Mouse (Mus musculus): ENCODE measurements at regions not wholly inside any gene's neighbourhood (a gene's known extent, or its start where the extent isn't known, plus 50 kb on each side); places are given as distances from the start of the nearest gene placed in this dataset.

DNA sequence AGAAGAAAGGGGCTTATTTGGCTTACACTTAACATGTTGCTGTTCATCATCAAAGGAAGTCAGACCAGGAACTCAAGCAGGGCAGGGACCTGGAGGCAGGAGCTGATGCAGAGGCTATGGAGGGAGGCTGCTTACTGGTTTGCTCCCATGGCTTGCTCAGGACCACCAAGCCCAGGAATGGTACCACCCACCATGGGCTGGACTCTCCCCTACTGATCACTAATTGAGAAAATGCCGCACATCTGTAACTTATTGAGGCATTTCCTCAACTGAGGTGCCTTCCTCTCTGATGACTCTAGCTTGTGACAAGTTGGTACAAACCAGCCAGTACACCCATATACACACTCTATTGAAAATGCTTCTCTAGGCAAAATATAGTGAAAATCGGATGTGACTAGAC is 138.9 kb upstream of the Krr1 start:
- H3K9ac ChIP-seq, result no peak overlapping the region
- H3K36me3 ChIP-seq, result no peaks in the 10 kb centered on the region
- no peak overlapping the region for H3K4me2 ChIP-seq (replicated peaks)
- H3K27me3 ChIP-seq, result no peaks in the 10 kb centered on the region
- no peak for ATAC-seq (ENCODE audit: low FRiP score, low read depth)
- no peaks in the 10 kb centered on the region for H3K9me3 ChIP-seq
- no peak overlapping the region for H3K4me3 ChIP-seq
- H3K27ac ChIP-seq, result no peak overlapping the region
- peaks cover 15% of the 10 kb centered on the region for H3K4me1 ChIP-seq
- 40% methylated on average over 2 of the region's 2 CpGs for WGBS

DNA sequence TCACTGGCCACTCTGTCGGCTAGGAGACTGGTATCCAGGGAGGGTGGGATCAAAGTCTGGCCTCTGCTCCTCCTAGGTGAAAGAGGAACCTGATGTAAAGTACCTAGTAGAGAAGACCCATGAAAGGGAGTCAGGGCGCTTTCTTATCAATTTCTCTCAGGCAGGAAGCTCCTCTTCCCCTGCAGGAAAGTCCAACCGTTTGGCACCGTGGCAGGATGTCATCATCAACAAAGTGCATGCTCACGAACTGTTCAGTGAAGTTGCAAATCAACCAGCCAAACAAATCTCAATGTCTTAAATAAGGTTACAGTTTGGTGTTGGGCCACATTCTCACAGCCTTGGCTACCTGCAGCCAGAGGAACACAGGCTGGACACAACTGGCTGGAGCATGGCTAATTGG is 138.2 kb upstream of the Krr1 start:
- H3K27ac ChIP-seq, result no peak overlapping the region
- no peaks in the 10 kb centered on the region for H3K9me3 ChIP-seq
- no peaks in the 10 kb centered on the region for H3K36me3 ChIP-seq
- no peaks in the 10 kb centered on the region for H3K27me3 ChIP-seq
- H3K4me3 ChIP-seq, result no peak overlapping the region
- ATAC-seq (ENCODE audit: low FRiP score, low read depth), result no peak
- no peak overlapping the region for H3K4me2 ChIP-seq (replicated peaks)
- H3K9ac ChIP-seq, result no peak overlapping the region
- peaks cover 10% of the 10 kb centered on the region; the same call in 1 of the 2 replicates for H3K4me1 ChIP-seq
- 37% methylated on average over 5 of the region's 5 CpGs for WGBS

DNA sequence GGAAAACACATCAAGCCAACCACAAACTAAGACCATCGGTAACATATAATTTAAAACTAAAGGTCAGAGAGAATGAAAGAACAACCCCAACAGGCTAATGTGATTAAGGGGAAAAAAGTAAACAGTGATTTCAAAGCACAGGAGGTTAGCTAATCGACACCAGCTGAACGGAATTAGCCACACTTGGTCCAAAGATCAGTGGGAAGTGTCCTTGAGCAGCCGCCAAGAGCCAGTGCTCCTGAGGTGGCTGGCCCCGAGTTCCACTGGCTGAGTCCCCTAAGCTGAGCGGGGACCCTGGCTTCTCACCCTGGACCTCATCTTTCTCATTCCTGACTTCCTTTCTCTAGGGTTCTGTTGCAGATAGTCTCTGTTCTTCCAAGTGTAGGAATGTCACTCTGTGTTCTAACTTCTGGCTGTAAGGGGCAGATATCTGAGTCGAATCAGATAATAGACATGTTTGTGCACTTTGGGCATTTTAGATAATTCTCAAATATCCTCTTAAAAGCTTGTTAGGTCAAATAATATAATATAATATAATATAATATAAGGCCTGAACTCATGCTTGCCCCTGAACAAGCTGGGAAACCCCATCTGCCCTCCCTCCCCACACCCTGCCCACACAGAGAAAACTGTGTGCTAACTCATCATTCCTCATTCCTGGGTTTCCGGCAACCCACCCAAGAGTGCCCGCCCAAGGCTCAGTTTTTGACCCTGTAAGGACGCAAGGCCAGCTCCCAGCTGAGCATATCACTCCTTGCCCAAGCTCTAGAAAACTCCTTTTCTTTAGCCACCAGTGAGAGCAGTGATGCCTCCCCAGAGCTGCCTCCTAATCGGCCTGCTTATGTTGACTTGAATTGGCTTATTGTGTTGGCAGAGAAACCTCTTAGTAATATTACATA is 137.3 kb upstream of the Krr1 start:
- Histone ChIP-seq H3K9ac (no peak overlapping the region), H3K4me2 (replicated peaks) (no peak overlapping the region), H3K27me3 (no peaks in the 10 kb centered on the region), H3K9me3 (no peaks in the 10 kb centered on the region), H3K4me3 (no peak overlapping the region), H3K36me3 (no peaks in the 10 kb centered on the region), H3K4me1 (peaks cover 10% of the 10 kb centered on the region; the same call in 1 of the 2 replicates), H3K27ac (no peak overlapping the region)
- ATAC-seq (ENCODE audit: low FRiP score, low read depth), result peak; percentile 59; the same call in 1 of the 2 replicates
- 27% methylated on average over 11 of the region's 11 CpGs for WGBS

DNA sequence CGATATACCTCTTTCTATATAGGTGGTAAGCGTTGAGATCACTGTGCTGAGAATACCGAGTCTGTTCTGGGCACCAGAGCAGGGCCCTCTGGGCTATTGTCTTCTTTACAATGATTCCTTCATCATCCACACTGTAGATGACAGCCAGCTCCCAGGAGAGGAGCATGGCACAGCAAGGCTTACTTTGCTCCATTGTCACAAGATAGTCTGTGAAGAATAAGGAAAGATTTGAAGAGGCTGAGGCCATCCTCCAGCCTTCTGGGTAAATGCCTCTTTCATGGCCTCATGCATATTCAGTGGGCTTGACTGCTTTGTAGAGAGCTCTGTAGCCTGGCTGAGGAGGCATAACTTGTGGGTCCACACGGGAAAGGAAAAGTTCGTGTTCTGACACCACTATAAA is 136.3 kb upstream of the Krr1 start:
- H3K27me3 ChIP-seq, result no peaks in the 10 kb centered on the region
- H3K4me2 ChIP-seq (replicated peaks), result no peak overlapping the region
- no peak overlapping the region for H3K27ac ChIP-seq
- no peak overlapping the region for H3K9ac ChIP-seq
- H3K4me3 ChIP-seq, result no peak overlapping the region
- 70% methylated on average over 5 of the region's 5 CpGs for WGBS
- no peak for ATAC-seq (ENCODE audit: low FRiP score, low read depth)
- H3K36me3 ChIP-seq, result no peaks in the 10 kb centered on the region
- H3K4me1 ChIP-seq, result peaks cover 10% of the 10 kb centered on the region; the same call in 1 of the 2 replicates
- H3K9me3 ChIP-seq, result no peaks in the 10 kb centered on the region

DNA sequence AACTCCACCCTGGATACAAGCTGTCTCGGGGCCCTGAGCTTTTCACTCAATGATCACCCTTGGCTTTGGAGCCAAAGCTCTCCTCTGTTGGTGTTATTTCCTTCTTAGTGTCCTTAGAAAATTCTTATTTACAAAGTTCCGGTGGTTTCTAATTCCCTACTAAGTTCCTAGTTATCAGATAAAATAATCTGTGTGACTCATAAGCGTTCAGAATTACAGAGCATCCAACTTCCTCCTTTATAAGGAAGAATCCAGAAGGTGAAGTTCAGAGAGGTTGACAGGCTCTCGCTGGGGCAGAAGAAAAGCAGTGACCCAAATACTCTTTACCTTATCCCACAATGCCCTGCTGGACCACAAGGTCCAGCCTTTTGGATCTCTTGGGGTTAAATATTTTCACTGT is 135.7 kb upstream of the Krr1 start:
- 90% methylated on average over 4 of the region's 4 CpGs for WGBS
- H3K36me3 ChIP-seq, result no peaks in the 10 kb centered on the region
- H3K27ac ChIP-seq, result no peak overlapping the region
- peaks cover 10% of the 10 kb centered on the region; the same call in 1 of the 2 replicates for H3K4me1 ChIP-seq
- no peaks in the 10 kb centered on the region for H3K27me3 ChIP-seq
- ATAC-seq (ENCODE audit: low FRiP score, low read depth), result no peak
- H3K9me3 ChIP-seq, result no peaks in the 10 kb centered on the region
- H3K9ac ChIP-seq, result no peak overlapping the region
- no peak overlapping the region for H3K4me2 ChIP-seq (replicated peaks)
- H3K4me3 ChIP-seq, result no peak overlapping the region

DNA sequence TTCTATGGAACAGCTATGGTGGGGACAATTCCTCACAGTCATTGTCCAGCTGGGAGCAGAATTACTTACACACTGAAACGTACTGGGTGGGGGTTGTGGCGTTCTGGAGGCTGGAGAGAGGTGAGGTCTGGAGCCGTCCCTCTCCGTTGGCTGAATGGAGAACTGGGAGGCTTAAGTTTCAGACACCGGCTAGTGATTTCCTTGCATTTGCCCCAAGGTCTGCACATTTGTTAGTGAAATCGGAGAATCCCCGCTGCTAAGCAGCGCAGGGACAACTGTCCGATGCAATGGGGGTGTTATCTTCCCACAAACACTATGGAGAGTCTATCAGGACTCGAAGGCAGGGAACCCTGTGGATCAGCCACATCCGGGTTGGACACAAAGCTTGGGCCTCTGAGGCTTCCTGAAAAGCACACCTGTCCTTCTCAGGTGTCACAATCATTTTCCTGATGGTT is 130.1 kb upstream of the Krr1 start:
- peak; percentile 85 for ATAC-seq (ENCODE audit: low FRiP score, low read depth)
- peak overlapping the region; percentile 16; the same call in 1 of the 2 replicates for H3K4me2 ChIP-seq (replicated peaks)

DNA sequence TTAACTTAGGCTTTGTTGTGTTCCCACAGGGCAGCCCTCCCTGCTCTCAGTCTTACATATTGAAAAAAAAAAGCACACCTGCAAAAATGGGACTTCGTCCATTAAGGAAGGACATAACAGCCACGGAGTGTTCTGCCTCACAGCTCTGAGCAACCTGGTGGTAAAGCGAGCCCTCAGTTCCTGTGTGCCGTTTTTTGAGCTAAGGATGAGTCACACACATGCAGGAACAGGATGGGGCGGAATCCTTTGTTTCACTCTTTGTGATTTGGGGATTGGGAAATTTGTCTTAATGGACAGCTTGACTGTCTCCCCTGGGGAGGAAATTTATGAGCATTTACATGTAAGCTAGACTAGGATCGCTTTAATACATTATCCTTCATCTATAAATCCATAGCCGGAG is 129.6 kb upstream of the Krr1 start:
- no peaks in the 10 kb centered on the region for H3K36me3 ChIP-seq
- no peak overlapping the region for H3K9ac ChIP-seq
- H3K27ac ChIP-seq, result no peak overlapping the region
- ATAC-seq (ENCODE audit: low FRiP score, low read depth), result no peak
- no peaks in the 10 kb centered on the region for H3K9me3 ChIP-seq
- peaks cover 19% of the 10 kb centered on the region for H3K4me1 ChIP-seq
- no peaks in the 10 kb centered on the region for H3K27me3 ChIP-seq
- H3K4me2 ChIP-seq (replicated peaks), result no peak overlapping the region
- WGBS, result 47% methylated on average over 7 of the region's 7 CpGs
- no peak overlapping the region for H3K4me3 ChIP-seq

More for the DNA sequence above, 130.1 kb upstream of the Krr1 start:
- H3K9ac ChIP-seq, result no peak overlapping the region
- H3K4me3 ChIP-seq, result no peak overlapping the region
- H3K4me1 ChIP-seq, result peaks cover 19% of the 10 kb centered on the region
- no peaks in the 10 kb centered on the region for H3K27me3 ChIP-seq
- no peak overlapping the region for H3K27ac ChIP-seq
- H3K36me3 ChIP-seq, result no peaks in the 10 kb centered on the region
- H3K9me3 ChIP-seq, result no peaks in the 10 kb centered on the region
- WGBS, result 50% methylated on average over 11 of the region's 11 CpGs

DNA sequence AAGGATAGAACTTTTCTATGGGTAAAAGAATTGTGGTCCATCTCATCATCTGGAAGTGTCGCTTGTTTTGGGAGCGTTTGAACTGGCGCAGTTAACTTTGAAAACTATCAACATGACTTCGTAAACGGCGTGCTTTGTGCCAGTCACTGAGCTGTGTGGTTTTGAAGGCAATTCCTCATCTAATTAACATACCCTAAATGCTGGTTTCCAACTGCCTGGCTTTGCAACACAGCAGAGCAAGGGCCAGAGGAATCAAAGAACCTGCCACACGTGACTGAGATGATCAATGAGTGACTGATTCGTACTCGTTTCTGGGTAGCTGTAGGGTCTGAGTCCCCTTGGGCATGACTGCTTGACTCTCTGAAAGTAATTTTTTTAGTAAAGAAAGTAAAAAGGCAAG is 129.2 kb upstream of the Krr1 start:
- H3K27ac ChIP-seq, result no peak overlapping the region
- no peak overlapping the region for H3K4me3 ChIP-seq
- no peak for ATAC-seq (ENCODE audit: low FRiP score, low read depth)
- H3K9me3 ChIP-seq, result no peaks in the 10 kb centered on the region
- H3K4me1 ChIP-seq, result peaks cover 19% of the 10 kb centered on the region
- H3K4me2 ChIP-seq (replicated peaks), result no peak overlapping the region
- H3K27me3 ChIP-seq, result no peaks in the 10 kb centered on the region
- no peaks in the 10 kb centered on the region for H3K36me3 ChIP-seq
- WGBS, result 43% methylated on average over 9 of the region's 9 CpGs
- no peak overlapping the region for H3K9ac ChIP-seq

DNA sequence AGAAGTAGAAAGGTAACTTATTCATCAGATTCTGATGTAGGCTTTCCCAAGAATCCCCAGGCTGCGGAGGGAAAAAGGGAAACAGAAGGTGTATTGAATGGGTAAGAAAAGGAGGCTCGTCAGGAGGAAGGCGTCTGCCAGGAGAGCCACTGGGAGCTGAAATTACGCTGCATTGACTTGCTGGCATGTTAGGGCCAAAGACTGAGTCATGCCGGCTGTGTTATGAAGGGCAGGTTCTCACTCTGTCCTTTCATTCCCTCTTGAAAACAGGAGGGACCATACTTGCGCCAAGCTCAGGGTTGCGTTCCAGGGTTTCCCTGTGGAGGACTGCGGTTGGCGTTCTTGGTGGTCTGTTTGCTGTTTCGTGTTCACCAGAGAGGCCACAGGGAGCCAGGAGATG is 128.3 kb upstream of the Krr1 start:
- Histone ChIP-seq H3K27ac (no peak overlapping the region), H3K9ac (no peak overlapping the region), H3K4me1 (peaks cover 19% of the 10 kb centered on the region), H3K4me2 (replicated peaks) (no peak overlapping the region), H3K27me3 (no peaks in the 10 kb centered on the region), H3K4me3 (no peak overlapping the region), H3K36me3 (no peaks in the 10 kb centered on the region), H3K9me3 (no peaks in the 10 kb centered on the region)
- 93% methylated on average over 10 of the region's 10 CpGs for WGBS
- ATAC-seq (ENCODE audit: low FRiP score, low read depth), result no peak

DNA sequence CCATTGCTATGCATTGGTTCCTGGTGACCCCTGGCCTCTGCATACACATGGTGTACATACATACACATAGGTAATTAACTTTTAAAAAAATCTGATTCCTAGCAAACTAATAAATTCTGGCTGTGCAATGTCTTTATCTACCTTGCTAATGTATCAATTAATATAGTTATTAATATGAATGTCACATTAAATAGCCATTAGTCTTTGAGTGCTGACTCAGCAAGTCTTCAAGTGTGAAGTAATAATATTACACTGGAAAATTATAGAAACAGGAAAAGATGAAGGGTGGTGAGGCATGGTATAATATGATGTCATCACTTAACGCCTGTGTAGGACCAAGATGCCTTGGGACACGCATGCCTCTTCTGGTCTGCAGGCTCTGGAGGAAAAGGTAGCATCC is 126.5 kb upstream of the Krr1 start:
- Histone ChIP-seq H3K9ac (no peak overlapping the region), H3K4me1 (peaks cover 19% of the 10 kb centered on the region), H3K4me3 (no peak overlapping the region), H3K27ac (no peak overlapping the region), H3K9me3 (no peaks in the 10 kb centered on the region), H3K27me3 (no peaks in the 10 kb centered on the region), H3K36me3 (no peaks in the 10 kb centered on the region), H3K4me2 (replicated peaks) (no peak overlapping the region)
- no peak for ATAC-seq (ENCODE audit: low FRiP score, low read depth)
- WGBS, result 78% methylated on average over 2 of the region's 2 CpGs

DNA sequence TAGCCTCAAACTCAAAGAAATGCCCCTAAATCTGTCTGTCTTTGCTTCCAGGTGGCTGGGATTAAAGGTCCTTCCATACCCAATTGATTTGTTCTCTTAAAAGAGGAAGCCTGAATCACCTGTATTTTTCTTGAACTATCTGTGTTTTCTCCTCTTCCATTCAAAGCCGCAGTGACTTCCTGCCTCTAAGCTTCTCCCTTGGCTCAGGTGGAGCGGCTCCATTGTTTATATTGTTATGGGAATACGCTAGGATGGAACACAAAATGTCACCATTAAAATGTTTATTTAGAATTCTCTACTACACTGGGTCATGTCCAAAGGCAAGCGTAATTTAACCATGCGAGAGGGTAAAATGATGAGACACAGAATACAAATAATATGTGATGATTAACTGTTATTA is 118.2 kb upstream of the Krr1 start:
- no peaks in the 10 kb centered on the region for H3K4me1 ChIP-seq
- H3K4me3 ChIP-seq, result no peak overlapping the region
- no peak overlapping the region for H3K27ac ChIP-seq
- no peaks in the 10 kb centered on the region for H3K9me3 ChIP-seq
- ATAC-seq (ENCODE audit: low FRiP score, low read depth), result no peak
- H3K36me3 ChIP-seq, result no peaks in the 10 kb centered on the region
- no peak overlapping the region for H3K9ac ChIP-seq
- 90% methylated on average over 5 of the region's 5 CpGs for WGBS
- H3K4me2 ChIP-seq (replicated peaks), result no peak overlapping the region
- no peaks in the 10 kb centered on the region for H3K27me3 ChIP-seq

DNA sequence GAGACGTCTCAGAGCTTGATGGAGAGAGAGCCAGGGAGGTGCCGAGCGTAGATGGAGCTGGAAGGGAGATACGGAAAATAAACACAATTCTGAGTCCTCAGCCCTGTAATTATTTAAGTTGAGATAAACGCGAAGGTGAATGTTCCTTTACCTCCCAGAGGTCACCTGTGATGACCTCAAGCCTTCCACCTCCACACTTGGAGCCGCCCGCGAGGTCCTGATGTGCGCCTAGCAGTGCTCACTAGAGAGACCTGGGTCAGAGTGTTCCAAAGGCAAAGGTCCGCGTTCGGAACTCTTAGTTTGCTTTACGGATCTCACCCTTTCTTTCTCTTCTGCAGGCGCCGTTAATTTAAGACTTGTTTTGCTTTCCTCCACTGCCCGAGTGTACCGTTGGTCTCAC is 117.0 kb upstream of the Krr1 start:
- Histone ChIP-seq H3K27me3 (no peaks in the 10 kb centered on the region), H3K27ac (no peak overlapping the region), H3K9ac (no peak overlapping the region), H3K9me3 (no peaks in the 10 kb centered on the region), H3K4me3 (no peak overlapping the region), H3K36me3 (no peaks in the 10 kb centered on the region), H3K4me1 (no peaks in the 10 kb centered on the region), H3K4me2 (replicated peaks) (no peak overlapping the region)
- ATAC-seq (ENCODE audit: low FRiP score, low read depth), result no peak
- WGBS, result 93% methylated on average over 18 of the region's 18 CpGs

DNA sequence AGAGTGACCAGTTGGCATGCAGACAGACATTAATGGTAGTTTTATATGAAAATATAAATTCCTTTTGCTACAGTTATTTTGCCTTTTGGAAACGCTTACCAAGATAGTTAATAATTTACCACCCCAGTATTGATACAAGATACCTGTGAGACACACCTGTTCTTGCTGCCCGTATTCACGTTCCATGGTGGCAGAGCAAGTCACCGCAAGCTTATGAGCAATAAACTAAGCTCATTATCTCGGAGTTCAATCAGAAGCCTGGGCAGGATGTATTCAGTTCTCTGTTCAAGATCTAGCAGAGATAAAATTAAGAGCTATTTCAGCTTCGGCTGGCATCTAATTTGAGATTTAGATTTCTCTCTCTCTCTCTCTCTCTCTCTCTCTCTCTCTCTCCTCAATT is 114.1 kb upstream of the Krr1 start:
- no peak overlapping the region for H3K27ac ChIP-seq
- no peaks in the 10 kb centered on the region for H3K4me1 ChIP-seq
- no peak overlapping the region for H3K4me3 ChIP-seq
- H3K4me2 ChIP-seq (replicated peaks), result no peak overlapping the region
- WGBS, result 54% methylated on average over 6 of the region's 6 CpGs
- no peak for ATAC-seq (ENCODE audit: low FRiP score, low read depth)
- no peaks in the 10 kb centered on the region for H3K36me3 ChIP-seq
- no peaks in the 10 kb centered on the region for H3K27me3 ChIP-seq
- H3K9ac ChIP-seq, result no peak overlapping the region
- no peaks in the 10 kb centered on the region for H3K9me3 ChIP-seq

All from limb, embryonic 13.5 days (tissue).